Mouse (Mus musculus): ENCODE measurements around the gene Depdc1b.

The Depdc1b gene

GRCm38 (mm10) chr13:108315702-108316486 lies at the start of gene Depdc1b:
Gene Depdc1b (plus strand): TSS chr13:108316332.
- peak; percentile 85 for DNase-seq (ENCODE audit: low read depth, low spot score)

- DNase-seq (ENCODE audit: low read depth, low spot score) = no peak
Measured at GRCm38 (mm10) chr13:108267841-108268634, 48.1 kb upstream of the Depdc1b start.

- no peak for DNase-seq (ENCODE audit: low read depth, low spot score)
Measured at GRCm38 (mm10) chr13:108271458-108272148, 44.5 kb upstream of the Depdc1b start.

DNA sequence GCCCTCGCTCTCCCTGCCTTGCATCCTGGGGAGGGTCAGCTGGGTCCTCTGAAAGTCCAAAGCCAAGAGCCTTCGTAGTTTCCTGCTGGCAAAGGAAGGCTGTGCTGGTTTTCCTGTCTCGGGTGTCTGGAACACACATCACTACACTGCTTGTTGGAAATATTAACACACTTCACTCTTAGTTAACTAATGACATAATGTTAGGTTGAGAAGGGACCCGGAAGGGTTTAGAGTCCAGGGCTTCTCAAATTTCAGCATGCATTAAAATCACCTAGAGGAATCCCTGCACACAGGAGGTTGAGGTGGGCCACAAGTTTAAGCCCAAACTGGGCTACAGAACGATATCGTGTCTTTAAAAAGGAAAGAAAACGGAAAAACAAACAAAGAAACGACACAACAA lies 43.8 kb upstream of the Depdc1b start:
- DNase-seq (ENCODE audit: low read depth, low spot score) = no peak

- no peak for DNase-seq (ENCODE audit: low read depth, low spot score)
Measured at GRCm38 (mm10) chr13:108273034-108273433, 43.1 kb upstream of the Depdc1b start.

- DNase-seq (ENCODE audit: low read depth, low spot score) = no peak
Measured at GRCm38 (mm10) chr13:108273456-108273855, 42.7 kb upstream of the Depdc1b start.

DNA sequence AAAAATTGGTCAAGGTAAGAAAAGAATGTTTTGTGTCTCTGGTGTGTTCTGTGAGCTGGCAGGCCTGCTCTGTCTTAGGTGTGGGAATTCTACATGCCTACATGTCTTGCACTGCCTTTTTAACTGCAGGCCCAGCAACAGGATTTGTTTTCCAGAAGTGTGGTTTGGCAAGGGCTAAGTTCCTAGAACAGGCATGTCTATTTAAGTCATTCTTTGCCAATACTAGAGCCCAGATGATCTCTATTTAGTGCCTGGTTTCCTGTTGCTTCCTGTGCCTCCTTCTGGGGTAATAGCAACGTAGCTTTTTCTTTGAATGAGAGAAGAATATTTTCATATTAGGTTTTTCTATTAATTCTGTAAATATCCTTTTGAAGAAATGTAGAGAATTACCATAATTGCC lies 39.6 kb upstream of the Depdc1b start:
- DNase-seq (ENCODE audit: low read depth, low spot score) = no peak

DNA sequence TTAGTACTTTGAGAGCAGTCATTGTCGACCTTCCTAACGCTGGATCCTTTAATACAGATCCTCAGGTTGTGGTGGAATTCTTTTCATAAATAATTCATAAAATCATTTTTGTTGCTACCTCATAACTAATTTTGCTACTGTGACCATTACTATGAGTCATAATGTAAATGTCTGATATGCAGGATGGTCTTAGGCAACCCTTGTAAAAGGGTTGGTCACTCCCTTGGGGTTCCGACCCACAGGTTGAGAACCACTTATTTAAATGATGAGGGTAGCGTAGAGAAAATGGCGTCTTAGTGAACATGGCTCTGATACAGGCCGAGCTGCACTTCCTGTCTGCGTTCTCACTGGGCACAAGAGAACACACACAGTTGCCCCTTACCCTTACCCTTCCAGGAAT lies 38.8 kb upstream of the Depdc1b start:
- no peak for DNase-seq (ENCODE audit: low read depth, low spot score)

DNA sequence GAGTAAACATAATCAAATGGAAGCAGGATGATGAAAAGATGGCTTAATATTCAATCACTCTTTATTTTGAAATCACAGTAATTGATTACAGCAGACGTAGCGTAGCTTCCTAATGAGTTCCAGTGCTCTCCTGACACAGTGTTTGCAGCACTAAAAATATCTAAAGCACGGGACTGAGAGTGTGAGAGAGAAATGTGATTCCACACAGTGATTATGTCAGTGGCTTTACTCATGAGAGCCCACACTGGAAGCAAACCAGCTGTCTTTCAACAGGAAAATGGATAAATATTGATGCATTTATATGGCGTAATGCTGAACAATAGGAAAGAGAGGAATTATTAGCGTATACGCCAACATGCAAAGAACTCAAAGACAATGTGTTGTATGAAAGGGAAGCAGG lies 37.5 kb upstream of the Depdc1b start:
- no peak for DNase-seq (ENCODE audit: low read depth, low spot score)

DNA sequence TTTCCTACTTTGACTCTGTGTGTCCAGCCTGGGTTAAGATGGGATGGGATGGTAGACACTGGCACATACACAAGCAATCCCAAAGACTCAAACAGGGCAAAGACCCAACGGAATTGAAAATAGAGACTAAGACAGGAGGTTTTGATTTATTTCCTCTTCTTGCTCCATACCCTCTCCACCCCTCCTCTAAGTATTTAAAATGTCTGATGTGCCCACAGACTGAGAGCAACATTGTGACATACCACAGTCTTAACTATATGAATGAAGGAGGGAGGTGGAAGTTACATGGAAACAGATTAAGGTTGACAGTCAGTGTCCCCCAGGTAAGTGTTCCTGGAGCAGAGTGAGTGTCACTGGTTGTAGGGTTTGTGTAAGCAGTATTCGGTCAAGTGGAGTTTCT lies 31.8 kb upstream of the Depdc1b start:
- no peak for DNase-seq (ENCODE audit: low read depth, low spot score)

GRCm38 (mm10) chr13:108287953-108288352 lies 28.2 kb upstream of the Depdc1b start:
- DNase-seq (ENCODE audit: low read depth, low spot score) = no peak

DNA sequence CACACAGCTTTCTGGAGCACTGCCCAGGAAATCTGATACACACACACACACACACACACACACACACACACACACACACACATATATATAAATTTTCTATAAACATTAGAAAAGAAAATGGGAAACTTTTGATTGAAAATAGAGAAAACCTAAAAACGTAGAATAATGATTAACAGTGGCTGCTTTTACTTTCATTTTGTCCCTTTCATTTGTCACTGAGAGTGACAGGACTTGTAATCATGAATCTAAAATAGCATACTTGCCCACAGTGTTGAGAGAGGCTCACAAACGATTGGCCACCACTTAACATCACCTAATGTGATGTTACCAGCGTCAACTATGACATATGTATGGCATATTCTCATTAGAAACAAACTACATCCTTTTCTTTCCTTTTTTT lies 26.7 kb upstream of the Depdc1b start:
- no peak for DNase-seq (ENCODE audit: low read depth, low spot score)

DNA sequence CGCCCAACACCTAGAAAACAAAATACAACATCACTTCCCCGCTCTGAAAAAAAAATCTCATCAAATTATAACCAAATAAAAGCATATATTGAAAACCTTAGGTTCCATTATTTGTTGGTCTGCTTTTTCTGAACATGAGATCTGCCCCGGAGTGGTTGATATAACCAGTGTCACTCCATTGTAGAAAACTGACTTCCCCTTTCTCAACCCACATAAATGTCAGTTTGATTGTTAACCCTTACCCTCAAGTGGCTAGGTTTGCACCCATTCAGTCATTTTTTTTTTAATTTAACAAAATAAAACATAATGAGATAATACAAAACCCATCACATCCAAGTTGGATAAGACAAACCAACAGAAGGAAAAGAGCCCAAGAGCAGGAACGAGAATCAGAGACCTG lies 25.8 kb upstream of the Depdc1b start:
- DNase-seq (ENCODE audit: low read depth, low spot score) = no peak

GRCm38 (mm10) chr13:108297350-108298093 lies 18.6 kb upstream of the Depdc1b start:
- no peak for DNase-seq (ENCODE audit: low read depth, low spot score)

DNA sequence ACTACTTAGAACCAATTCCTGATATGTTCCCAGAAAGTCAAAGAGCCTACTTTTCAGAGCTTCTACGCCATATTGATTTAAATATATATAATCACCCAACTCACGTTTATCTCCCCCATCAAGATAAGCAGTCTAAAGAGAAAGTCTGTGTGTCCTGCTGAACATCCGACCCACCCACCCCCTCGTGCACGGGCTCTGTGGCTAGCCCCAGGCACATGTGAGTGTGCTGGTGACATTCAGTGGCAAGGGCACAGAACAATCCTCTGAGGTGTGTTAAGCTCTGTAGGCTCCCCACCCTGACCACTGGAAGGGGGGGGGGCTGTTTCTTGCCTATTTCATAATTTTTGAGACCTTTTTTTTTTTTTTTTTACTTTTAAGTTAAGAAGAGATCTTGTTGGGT lies 17.9 kb upstream of the Depdc1b start:
- DNase-seq (ENCODE audit: low read depth, low spot score) = no peak

GRCm38 (mm10) chr13:108300346-108300950 lies 15.7 kb upstream of the Depdc1b start:
- DNase-seq (ENCODE audit: low read depth, low spot score) = no peak

- no peak for DNase-seq (ENCODE audit: low read depth, low spot score)
Measured at GRCm38 (mm10) chr13:108301411-108301810, 14.7 kb upstream of the Depdc1b start.

DNA sequence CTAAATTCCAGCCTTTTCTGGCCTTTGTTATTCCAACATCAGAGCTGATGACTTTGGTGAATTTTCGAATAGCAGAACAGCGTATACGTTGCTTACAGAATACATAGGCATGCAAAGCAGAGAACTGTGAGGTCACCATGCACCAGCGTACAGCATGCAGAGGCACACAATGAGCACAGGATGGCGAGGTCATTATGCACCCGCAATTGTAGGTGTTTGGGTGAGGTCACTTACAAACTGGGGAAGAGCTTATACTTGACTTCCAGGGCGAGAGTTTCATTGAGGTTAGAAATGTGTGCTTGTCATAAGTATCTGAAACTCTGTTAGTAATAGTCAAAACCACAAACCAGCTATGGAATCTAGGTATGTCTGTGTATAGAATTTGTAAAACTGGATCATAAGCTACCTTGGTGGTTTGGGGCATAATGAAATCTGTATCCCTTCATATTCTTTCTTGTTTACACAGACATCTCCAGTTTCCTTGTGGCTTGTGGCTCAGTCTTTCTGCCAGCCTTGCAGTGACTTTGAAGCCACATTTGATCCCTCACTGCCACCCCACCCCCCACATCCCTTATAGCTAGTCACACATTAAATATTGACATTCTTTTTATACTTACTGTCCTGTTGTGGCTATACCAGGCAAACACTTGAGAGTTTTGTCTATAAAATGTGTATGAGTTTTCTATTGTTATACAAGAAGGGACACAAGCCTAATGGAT lies 13.0 kb upstream of the Depdc1b start:
- DNase-seq (ENCODE audit: low read depth, low spot score) = no peak

DNA sequence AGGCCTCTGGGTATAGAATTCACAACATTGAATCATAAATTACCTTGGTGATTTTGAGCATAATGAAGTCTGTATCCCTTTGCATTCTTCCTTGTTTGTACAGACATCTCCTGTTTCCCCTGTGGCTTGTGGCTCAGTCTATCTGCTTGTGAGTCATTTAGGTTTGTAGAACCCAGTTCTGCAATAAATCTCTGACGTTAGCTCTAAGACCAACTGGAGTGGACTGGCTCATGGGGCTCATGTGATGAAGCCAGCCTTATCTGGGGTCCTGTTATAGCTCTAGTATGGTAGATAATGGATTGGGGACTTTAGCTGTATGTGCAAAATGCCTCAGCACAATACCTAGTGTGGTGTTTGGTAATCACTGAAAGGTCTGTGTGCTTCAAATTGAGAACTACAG lies 12.3 kb upstream of the Depdc1b start:
- no peak for DNase-seq (ENCODE audit: low read depth, low spot score)

- DNase-seq (ENCODE audit: low read depth, low spot score) = no peak
Measured at GRCm38 (mm10) chr13:108304680-108305079, 11.5 kb upstream of the Depdc1b start.

GRCm38 (mm10) chr13:108316487-108316903 lies 363 bp downstream of the Depdc1b start:
- no peak for DNase-seq (ENCODE audit: low read depth, low spot score)
